Mouse (Mus musculus): ENCODE data around the gene Abhd15. TPM values are rescaled to one million over a fixed set of nuclear protein-coding genes. Genes with fewer than 3 reads are reported as not detected.

Abhd15 gene
- polyA plus RNA-seq, 1 experiment, result 4.1 TPM

DNA sequence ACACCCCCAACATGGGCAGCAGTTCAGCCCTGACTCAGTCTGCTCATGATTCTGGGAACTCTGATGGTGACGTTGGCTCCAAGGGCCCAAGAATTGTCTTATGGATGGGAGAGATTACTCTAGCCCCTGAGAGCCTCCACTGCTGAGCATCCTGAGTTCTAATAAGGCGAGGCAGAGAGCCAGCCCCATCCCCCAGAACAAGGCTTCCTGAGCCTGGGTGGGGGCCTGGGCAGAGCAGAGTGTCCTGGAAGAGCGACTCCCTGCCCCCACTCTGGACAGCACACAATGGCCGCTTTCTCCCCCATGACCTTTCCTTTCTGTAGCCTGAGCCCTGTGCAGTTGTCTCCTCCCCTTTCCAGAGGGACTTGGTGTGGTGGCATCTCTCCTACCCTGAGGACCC is 17.1 kb upstream of the Abhd15 start:
- Histone ChIP-seq H3K27ac (ENCODE audit: insufficient read depth, low read length) (peak overlapping the region; percentile 5; the same call in 1 of the 2 replicates), H3K4me3 (ENCODE audit: extremely low read depth, insufficient read depth, insufficient read length) (no peak overlapping the region), H3K27me3 (ENCODE audit: control insufficient read depth, insufficient read depth, low read length) (no peaks in the 10 kb centered on the region), H3K36me3 (ENCODE audit: control insufficient read depth, insufficient read depth, low read length) (peaks cover 3% of the 10 kb centered on the region; the same call in 1 of the 2 replicates), H3K4me1 (ENCODE audit: control insufficient read depth, insufficient read depth, insufficient read length) (peaks cover 10% of the 10 kb centered on the region; the same call in 1 of the 2 replicates)
- no peak for DNase-seq (ENCODE audit: low read depth in 1 of 2, low spot score in 2 of 2)
- 86% methylated on average over 4 of the region's 4 CpGs for whole genome bisulfite sequencing
- no peak for TF ChIP-seq POLR2A (IDR thresholded peaks at IDR 0.05; ENCODE audit: low read depth, low read length)
- TF ChIP-seq CTCF (IDR thresholded peaks at IDR 0.05; ENCODE audit: extremely low read depth, insufficient read depth, insufficient read length, insufficient replicate concordance), result no peak

DNA sequence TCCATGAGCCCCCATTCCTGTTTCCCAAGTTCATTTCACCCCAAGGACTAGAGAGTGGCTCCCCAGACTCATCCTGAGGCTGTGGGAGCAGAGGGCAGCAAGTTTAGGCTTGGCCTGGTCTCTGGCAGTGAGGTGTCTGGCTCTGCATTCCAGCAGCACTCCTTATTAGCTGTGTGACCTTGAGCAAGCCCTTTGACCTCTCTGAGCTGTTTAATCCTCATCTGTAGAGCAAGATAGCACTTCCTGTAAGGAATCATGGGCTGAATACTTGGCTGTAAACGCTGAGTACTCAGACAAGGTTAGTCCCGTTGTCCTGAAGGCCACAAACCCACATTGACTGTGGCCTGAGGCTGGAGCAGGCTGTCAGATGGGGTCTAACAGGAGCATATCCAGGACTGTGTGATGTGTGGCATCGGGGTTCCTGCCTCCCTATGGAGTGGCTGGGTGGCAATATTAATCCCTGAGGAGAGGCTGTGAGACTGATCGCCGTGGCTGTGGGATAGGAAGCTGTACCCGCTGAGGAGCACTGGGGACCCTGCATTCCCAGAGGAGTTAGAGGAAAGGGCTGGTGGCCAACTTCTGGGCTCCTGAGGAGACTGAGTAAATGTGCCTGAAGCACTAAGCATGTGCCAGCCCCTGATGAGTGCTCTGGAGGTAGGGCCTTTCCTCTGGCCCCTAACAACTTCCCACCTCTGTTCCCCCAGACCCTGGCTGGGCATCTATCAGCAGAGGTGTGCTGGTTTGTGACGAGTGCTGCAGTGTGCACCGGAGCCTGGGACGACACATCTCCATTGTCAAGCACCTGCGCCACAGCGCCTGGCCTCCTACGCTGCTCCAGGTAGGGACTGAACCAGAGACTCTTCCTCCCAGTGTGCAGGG is 16.4 kb upstream of the Abhd15 start:
- Histone ChIP-seq H3K36me3 (ENCODE audit: control insufficient read depth, insufficient read depth, low read length) (peaks cover 4% of the 10 kb centered on the region), H3K27me3 (ENCODE audit: control insufficient read depth, insufficient read depth, low read length) (no peaks in the 10 kb centered on the region), H3K4me1 (ENCODE audit: control insufficient read depth, insufficient read depth, insufficient read length) (peaks cover 10% of the 10 kb centered on the region; the same call in 1 of the 2 replicates), H3K27ac (ENCODE audit: insufficient read depth, low read length) (peak overlapping the region; percentile 5; the same call in 1 of the 2 replicates), H3K4me3 (ENCODE audit: extremely low read depth, insufficient read depth, insufficient read length) (no peak overlapping the region)
- no peak for DNase-seq (ENCODE audit: low read depth in 1 of 2, low spot score in 2 of 2)
- WGBS, result 85% methylated on average over 12 of the region's 12 CpGs
- TF ChIP-seq CTCF (IDR thresholded peaks at IDR 0.05; ENCODE audit: extremely low read depth, insufficient read depth, insufficient read length, insufficient replicate concordance) (no peak), POLR2A (IDR thresholded peaks at IDR 0.05; ENCODE audit: low read depth, low read length) (no peak)

DNA sequence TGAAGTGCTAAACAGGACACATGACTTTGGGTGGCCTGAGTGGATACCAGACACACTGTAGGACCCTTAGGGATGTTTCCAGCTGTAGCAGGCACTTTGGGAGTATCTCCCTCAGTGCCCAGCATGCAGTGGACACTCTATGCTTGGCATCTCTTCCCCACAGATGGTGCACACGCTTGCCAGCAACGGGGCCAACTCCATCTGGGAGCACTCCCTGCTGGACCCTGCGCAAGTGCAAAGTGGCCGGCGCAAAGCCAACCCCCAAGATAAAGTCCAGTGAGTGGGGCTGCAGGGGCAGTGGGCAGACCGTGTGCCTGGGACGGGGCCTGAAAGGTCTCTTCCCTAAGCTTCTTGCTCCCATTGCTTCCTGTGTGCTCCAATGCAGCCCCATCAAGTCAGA is 15.6 kb upstream of the Abhd15 start:
- peaks cover 7% of the 10 kb centered on the region; the same call in 1 of the 2 replicates for H3K4me1 ChIP-seq (ENCODE audit: control insufficient read depth, insufficient read depth, insufficient read length)
- no peaks in the 10 kb centered on the region for H3K27me3 ChIP-seq (ENCODE audit: control insufficient read depth, insufficient read depth, low read length)
- 91% methylated on average over 7 of the region's 7 CpGs for WGBS
- no peak for DNase-seq (ENCODE audit: low read depth in 1 of 2, low spot score in 2 of 2)
- H3K27ac ChIP-seq (ENCODE audit: insufficient read depth, low read length), result no peak overlapping the region
- H3K4me3 ChIP-seq (ENCODE audit: extremely low read depth, insufficient read depth, insufficient read length), result no peak overlapping the region
- peaks cover 8% of the 10 kb centered on the region for H3K36me3 ChIP-seq (ENCODE audit: control insufficient read depth, insufficient read depth, low read length)
- TF ChIP-seq POLR2A (IDR thresholded peaks at IDR 0.05; ENCODE audit: low read depth, low read length) (no peak), CTCF (IDR thresholded peaks at IDR 0.05; ENCODE audit: extremely low read depth, insufficient read depth, insufficient read length, insufficient replicate concordance) (no peak)

DNA sequence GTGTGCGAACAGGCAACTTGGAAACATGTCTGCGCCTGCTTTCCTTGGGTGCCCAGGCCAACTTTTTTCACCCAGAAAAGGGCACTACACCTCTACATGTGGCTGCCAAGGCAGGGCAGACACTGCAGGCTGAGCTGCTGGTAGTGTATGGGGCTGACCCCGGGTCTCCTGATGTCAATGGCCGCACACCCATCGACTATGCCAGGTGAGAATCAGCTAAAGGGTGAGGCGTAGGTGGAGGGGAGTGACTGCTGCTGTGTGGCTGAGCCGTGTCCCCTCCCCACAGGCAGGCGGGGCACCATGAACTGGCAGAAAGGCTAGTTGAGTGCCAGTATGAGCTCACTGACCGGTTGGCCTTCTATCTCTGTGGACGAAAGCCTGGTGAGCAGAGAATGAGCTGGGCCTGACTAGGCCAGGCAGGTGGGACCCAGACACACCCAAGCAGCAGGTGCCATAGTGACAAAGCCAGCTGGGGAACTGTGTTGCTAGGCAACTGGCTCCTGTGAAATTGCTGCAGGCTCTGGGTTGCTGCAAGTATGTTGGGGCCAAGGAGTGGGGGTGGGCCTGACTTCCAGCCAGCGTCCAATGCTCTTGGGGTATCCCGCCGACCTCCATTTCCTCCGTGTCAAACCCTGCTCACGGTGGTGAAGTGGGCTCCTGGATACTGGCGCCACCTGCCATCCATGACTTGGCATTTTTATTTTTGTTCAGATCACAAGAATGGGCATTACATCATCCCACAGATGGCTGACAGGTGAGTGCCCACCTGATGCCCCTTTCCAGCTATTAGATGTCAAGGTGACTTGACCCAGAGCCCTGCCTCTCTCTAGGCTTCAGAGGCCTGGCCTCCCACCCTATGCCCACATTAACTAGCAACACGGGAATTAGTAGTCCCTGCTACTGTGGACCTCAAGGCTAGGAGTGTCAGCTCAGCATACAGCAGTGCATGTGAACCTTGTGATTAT is 14.3 kb upstream of the Abhd15 start:
- H3K27ac ChIP-seq (ENCODE audit: insufficient read depth, low read length), result no peak overlapping the region
- TF ChIP-seq POLR2A (IDR thresholded peaks at IDR 0.05; ENCODE audit: low read depth, low read length) (no peak), CTCF (IDR thresholded peaks at IDR 0.05; ENCODE audit: extremely low read depth, insufficient read depth, insufficient read length, insufficient replicate concordance) (no peak)
- no peak overlapping the region for H3K4me3 ChIP-seq (ENCODE audit: extremely low read depth, insufficient read depth, insufficient read length)
- no peaks in the 10 kb centered on the region for H3K27me3 ChIP-seq (ENCODE audit: control insufficient read depth, insufficient read depth, low read length)
- 86% methylated on average over 17 of the region's 17 CpGs for WGBS
- peaks cover 20% of the 10 kb centered on the region for H3K36me3 ChIP-seq (ENCODE audit: control insufficient read depth, insufficient read depth, low read length)
- DNase-seq (ENCODE audit: low read depth in 1 of 2, low spot score in 2 of 2), result no peak
- peaks cover 3% of the 10 kb centered on the region; the same call in 1 of the 2 replicates for H3K4me1 ChIP-seq (ENCODE audit: control insufficient read depth, insufficient read depth, insufficient read length)

DNA sequence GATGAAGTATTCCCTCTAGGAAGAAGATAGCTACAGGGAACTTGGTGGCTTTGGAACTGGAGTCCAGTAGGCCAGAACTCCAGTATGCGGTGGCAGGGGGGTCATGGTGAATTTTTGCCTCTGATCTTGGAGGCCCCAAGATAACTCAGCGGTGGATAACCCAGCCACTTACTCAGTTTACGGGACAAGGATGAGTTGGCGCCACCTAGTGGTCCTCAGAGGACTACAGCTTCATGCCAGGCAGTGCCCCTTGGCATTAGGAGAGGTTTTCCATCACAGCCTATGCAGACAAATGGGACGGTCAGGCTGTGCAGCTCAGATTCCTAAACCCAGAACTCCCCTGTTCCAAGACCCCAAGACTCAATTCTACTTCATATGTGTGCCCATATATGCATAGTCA is 13.5 kb upstream of the Abhd15 start:
- WGBS, result 16% methylated on average over 5 of the region's 5 CpGs
- no peak overlapping the region for H3K4me3 ChIP-seq (ENCODE audit: extremely low read depth, insufficient read depth, insufficient read length)
- no peak overlapping the region for H3K27ac ChIP-seq (ENCODE audit: insufficient read depth, low read length)
- no peak for TF ChIP-seq POLR2A (IDR thresholded peaks at IDR 0.05; ENCODE audit: low read depth, low read length)
- TF ChIP-seq CTCF (IDR thresholded peaks at IDR 0.05; ENCODE audit: extremely low read depth, insufficient read depth, insufficient read length, insufficient replicate concordance), result peak; percentile 81; the same call in 1 of the 2 replicates
- H3K4me1 ChIP-seq (ENCODE audit: control insufficient read depth, insufficient read depth, insufficient read length), result peaks cover 3% of the 10 kb centered on the region; the same call in 1 of the 2 replicates
- DNase-seq (ENCODE audit: low read depth in 1 of 2, low spot score in 2 of 2), result peak in 1 of 2 experiments; percentile 70
- no peaks in the 10 kb centered on the region for H3K27me3 ChIP-seq (ENCODE audit: control insufficient read depth, insufficient read depth, low read length)
- peaks cover 25% of the 10 kb centered on the region for H3K36me3 ChIP-seq (ENCODE audit: control insufficient read depth, insufficient read depth, low read length)

DNA sequence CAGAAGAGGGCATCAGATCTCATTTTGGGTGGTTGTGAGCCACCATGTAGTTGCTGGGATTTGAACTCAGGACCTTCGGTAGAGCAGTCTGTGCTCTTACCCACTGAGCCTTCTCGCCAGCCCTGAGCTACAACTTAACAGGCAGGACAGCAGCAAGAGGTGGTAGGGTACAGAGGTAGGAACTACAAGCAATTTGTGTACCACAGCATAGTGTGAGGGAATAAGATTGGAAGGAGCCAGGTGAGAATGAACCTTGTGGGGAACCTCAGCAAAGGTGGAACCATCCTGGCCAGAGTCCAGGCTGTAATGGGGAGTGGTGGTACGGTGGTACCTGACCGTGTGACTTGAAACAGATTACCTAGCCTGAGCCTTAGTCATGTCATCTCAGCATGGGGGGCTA is 12.9 kb upstream of the Abhd15 start:
- Histone ChIP-seq H3K4me1 (ENCODE audit: control insufficient read depth, insufficient read depth, insufficient read length) (peaks cover 3% of the 10 kb centered on the region; the same call in 1 of the 2 replicates), H3K4me3 (ENCODE audit: extremely low read depth, insufficient read depth, insufficient read length) (no peak overlapping the region), H3K27me3 (ENCODE audit: control insufficient read depth, insufficient read depth, low read length) (no peaks in the 10 kb centered on the region), H3K27ac (ENCODE audit: insufficient read depth, low read length) (no peak overlapping the region), H3K36me3 (ENCODE audit: control insufficient read depth, insufficient read depth, low read length) (peaks cover 28% of the 10 kb centered on the region)
- no peak for DNase-seq (ENCODE audit: low read depth in 1 of 2, low spot score in 2 of 2)
- TF ChIP-seq POLR2A (IDR thresholded peaks at IDR 0.05; ENCODE audit: low read depth, low read length), result no peak
- no peak for TF ChIP-seq CTCF (IDR thresholded peaks at IDR 0.05; ENCODE audit: extremely low read depth, insufficient read depth, insufficient read length, insufficient replicate concordance)
- WGBS, result 91% methylated on average over 4 of the region's 4 CpGs
